Mouse (Mus musculus): ENCODE results near the gene H2afx. TPM values are rescaled to one million over a fixed set of nuclear protein-coding genes. Genes with fewer than 3 reads are reported as not detected.
"Not testable (repeated sequence)": the region's sequence is repeated elsewhere in the genome, so short reads cannot be mapped to it uniquely, and the experiment has no call there.

Gene H2afx
- total RNA-seq, 2 experiments from 2014 or later = 41.0 to 47.2 TPM

- no peak for DNase-seq
Observed at GRCm38 (mm10) chr9:44318076-44318825, 16.2 kb upstream of the H2afx start.

GRCm38 (mm10) chr9:44318826-44319095 is 15.7 kb upstream of the H2afx start:
- no peak for DNase-seq

- peak; percentile 49 for DNase-seq
Observed at GRCm38 (mm10) chr9:44319105-44319886, 15.2 kb upstream of the H2afx start.

GRCm38 (mm10) chr9:44319887-44320798 is 14.4 kb upstream of the H2afx start, which contains the start of gene C2cd2l:
Gene C2cd2l (minus strand): TSS chr9:44320285.
- DNase-seq = peak; percentile 85

GRCm38 (mm10) chr9:44320799-44321133 is 13.7 kb upstream of the H2afx start:
- no peak for DNase-seq

GRCm38 (mm10) chr9:44323656-44324055 is 10.8 kb upstream of the H2afx start:
- not testable (repeated sequence) for DNase-seq

- DNase-seq = no peak
Observed at GRCm38 (mm10) chr9:44324147-44324546, 10.3 kb upstream of the H2afx start.

- not testable (repeated sequence) for DNase-seq
Observed at GRCm38 (mm10) chr9:44325032-44325767, 9.3 kb upstream of the H2afx start.

GRCm38 (mm10) chr9:44325768-44326370 is 8.6 kb upstream of the H2afx start, which contains the start of gene Dpagt1:
Gene Dpagt1 (plus strand): TSS chr9:44326019.
- DNase-seq = no peak

GRCm38 (mm10) chr9:44326371-44327063 is 8.0 kb upstream of the H2afx start:
- peak; percentile 69 for DNase-seq

GRCm38 (mm10) chr9:44327064-44327711 is 7.3 kb upstream of the H2afx start:
- DNase-seq = no peak

GRCm38 (mm10) chr9:44327926-44328325 is 6.6 kb upstream of the H2afx start:
- no peak for DNase-seq

GRCm38 (mm10) chr9:44330736-44331135 is 3.8 kb upstream of the H2afx start:
- DNase-seq = no peak

GRCm38 (mm10) chr9:44332918-44333638 is 1.4 kb upstream of the H2afx start:
- DNase-seq = no peak

GRCm38 (mm10) chr9:44335331-44336092 is 1.0 kb downstream of the H2afx start:
- no peak for DNase-seq

- no peak for DNase-seq
Observed at GRCm38 (mm10) chr9:44336093-44336406, 1.6 kb downstream of the H2afx start.

GRCm38 (mm10) chr9:44336513-44336912 is 2.0 kb downstream of the H2afx start:
- DNase-seq = not testable (repeated sequence)

- no peak for DNase-seq
Observed at GRCm38 (mm10) chr9:44336964-44337363, 2.5 kb downstream of the H2afx start.

All from gastrocnemius, postnatal 10 days (tissue).